Mouse (Mus musculus) bone marrow macrophage, adult 2 months (primary cell): ENCODE data around the gene Adcy2.

Source experiments
- CTCF ChIP-seq: IDR thresholded peaks from 2 replicates; pipeline ENCODE4 v1.5.1; 2012; ENCODE audit warnings: low read depth, mild to moderate bottlenecking, low read length, moderate library complexity
- POLR2A ChIP-seq: IDR thresholded peaks from 2 replicates; pipeline ENCODE4 v1.6.1; 2012; ENCODE audit warnings: mild to moderate bottlenecking, low read depth, low read length, borderline replicate concordance

GRCm38 (mm10) chr13:68572966-68573913 is 426.1 kb downstream of the Adcy2 start:
- TF ChIP-seq CTCF = no peak
- TF ChIP-seq POLR2A = no peak
